In genomic region chr4:131254243-131254642, GRCm38 (mm10) we compare ENCODE assay signal across 8 mouse cellular contexts.
DNase-seq lines count a peak whose midpoint lies in the region; ATAC-seq lines count a peak whose summit lies in the region.
"Had no signal": no experiment of that assay in that cellular context is flagged by ENCODE, and none has a peak within 500 bp of the region (broad histone marks: within the 10 kb centered on the region; RNA-seq: fewer than 3 reads in every experiment).

No protein-coding gene starts in this region.

- no peak for ATAC-seq in erythroid progenitor cell, adult 5-6 weeks (replicated peaks; ENCODE audit: low FRiP score, poor library complexity, severe bottlenecking)

- H3K4me1 ChIP-seq in limb, embryonic 10.5 days: peaks cover 26% of the 10 kb centered on the region

- 68% methylated on average over 7 of the region's 7 CpGs for WGBS in limb, embryonic 10.5 days

- peak; percentile 93 to 96 for DNase-seq in adrenal gland, adult (ENCODE audit: inconsistent age in 2 of 2, low spot score in 1 of 2)
- peak; percentile 76 for DNase-seq in adrenal gland, postnatal 25 days
- peak; percentile 85 to 87 for DNase-seq in heart, postnatal 10 days
- peak; percentile 40 for DNase-seq in limb, embryonic 10.5 days (ENCODE audit: low spot score)
- no peak for DNase-seq in ovary, adult 18-20 months (ENCODE audit: low spot score)
- DNase-seq in left cerebral cortex, postnatal 14 days (ENCODE audit: low spot score in 2 of 2): no peak

- no peaks in the 10 kb centered on the region for H3K9me3 ChIP-seq in limb, embryonic 10.5 days (replicated peaks)

- intact Hi-C loops in heart, postnatal 10 days (cut with DNase I): loop anchor here (2.0 to 5.0 kb wide), 2 partner anchors 233 to 293 kb away; no protein-coding TSS in a partner anchor
- intact Hi-C loops in left cerebral cortex, postnatal 14 days (cut with DNase I): loop anchor here (2.0 to 5.0 kb wide), 4 partner anchors 142 to 583 kb away; partner anchors contain the start of gene Ptpru

- H3K36me3 ChIP-seq in limb, embryonic 10.5 days: no peaks in the 10 kb centered on the region

- H3K4me3 ChIP-seq in limb, embryonic 10.5 days: no peak overlapping the region

- no peak overlapping the region for H3K27ac ChIP-seq in limb, embryonic 10.5 days
- H3K27ac ChIP-seq: liver, embryonic 14.5 days had no signal

- peaks cover 12% of the 10 kb centered on the region for H3K27me3 ChIP-seq in limb, embryonic 10.5 days (ENCODE audit: low read depth, poor library complexity, severe bottlenecking)

Comparison
In these comparisons a context has a peak if more than half of its experiments do, and no peak if none do; other contexts are left out.
1. DNase-seq: peak in adrenal gland, adult (2 of 2), adrenal gland, postnatal 25 days (single experiment), heart, postnatal 10 days (2 of 2) and limb, embryonic 10.5 days (single experiment); none in ovary, adult 18-20 months (single experiment) and left cerebral cortex, postnatal 14 days (0 of 2).